Mouse (Mus musculus): ENCODE measurements around the gene Pdpk1.
"Not testable (repeated sequence)": the region's sequence is repeated elsewhere in the genome, so short reads cannot be mapped to it uniquely, and the experiment has no call there.

Gene Pdpk1

GRCm38 (mm10) chr17:24113031-24113430, 37.7 kb downstream of the Pdpk1 start:
- no peak for DNase-seq (ENCODE audit: low read depth, low spot score)

DNA sequence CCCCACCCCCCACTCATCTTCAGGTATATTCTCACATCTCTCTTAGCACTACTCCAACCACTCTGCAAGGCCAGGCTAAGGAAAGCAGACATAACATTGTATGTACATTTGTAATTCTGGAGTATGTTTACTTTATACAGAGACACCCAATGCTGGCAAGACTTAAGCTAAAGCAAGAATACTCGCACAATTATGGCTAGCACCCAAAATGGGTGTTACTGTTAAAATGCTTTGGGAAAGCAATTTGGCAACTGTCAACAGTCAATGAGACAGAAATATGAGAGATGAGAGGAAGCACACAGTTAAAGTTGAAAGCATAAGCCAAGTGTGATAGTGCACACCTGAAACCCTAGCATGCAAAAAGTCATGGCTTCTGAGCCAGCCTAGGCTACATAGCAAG, 39.5 kb downstream of the Pdpk1 start:
- DNase-seq (ENCODE audit: low read depth, low spot score), result no peak

DNA sequence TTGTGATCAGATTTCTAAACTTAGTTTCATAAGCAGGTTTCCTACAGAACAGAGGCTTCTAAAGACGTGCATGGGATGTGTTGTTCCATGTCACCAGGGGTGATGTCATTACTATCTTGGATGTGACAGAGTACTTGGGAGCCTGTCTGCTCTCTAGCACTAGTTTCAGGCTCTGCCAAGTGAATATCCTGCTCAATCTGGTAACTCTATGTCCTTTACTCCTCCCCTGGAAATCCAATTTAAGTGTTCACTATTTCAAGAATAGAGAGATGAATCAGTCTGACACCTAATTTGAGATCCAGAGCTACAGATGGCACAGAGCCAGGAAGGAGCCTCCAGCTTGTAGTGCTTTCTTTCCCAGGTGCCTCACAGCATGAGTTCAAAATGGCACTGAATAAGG, 41.8 kb downstream of the Pdpk1 start:
- DNase-seq (ENCODE audit: low read depth, low spot score), result no peak

DNA sequence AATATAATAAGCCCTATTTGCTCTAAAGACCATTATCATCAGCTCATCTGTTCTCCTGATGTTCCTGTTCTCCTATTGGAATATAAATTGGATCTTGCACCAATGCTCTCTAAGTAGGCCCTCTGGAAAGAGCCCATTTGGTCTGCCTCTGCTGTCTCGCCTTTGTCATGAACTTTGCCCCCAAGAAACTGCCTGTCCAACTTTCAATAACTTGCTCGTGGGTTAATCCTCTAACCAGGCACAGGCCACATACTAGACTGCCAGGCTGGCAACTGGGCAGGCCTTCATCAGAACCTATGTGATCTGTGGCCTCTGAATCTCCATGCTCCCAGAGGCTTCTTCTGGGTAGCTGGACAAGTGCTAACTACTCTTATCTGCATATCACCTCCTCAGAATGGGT, 45.6 kb downstream of the Pdpk1 start:
- DNase-seq (ENCODE audit: low read depth, low spot score), result no peak

GRCm38 (mm10) chr17:24098354-24098753, 52.4 kb downstream of the Pdpk1 start:
- no peak for DNase-seq (ENCODE audit: low read depth, low spot score)

DNA sequence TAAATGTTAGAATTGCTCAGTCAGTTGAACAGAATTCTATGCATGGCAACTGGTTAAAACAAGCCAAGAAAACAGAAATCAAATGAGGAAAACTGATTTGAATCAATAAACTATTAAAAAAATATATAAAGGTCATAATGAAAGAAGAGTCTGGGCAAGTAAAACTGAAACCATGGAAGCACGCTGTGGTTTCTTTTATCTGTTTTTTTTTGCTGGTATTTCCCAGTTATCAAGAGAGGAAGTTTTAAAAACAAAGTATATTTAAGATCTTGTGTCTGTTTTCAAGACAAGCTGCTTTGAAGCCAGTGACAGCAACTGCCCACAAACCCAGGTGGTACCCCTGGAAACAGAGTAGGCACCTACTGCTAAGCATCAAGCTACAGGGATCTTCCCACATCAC, 60.1 kb downstream of the Pdpk1 start:
- no peak for DNase-seq (ENCODE audit: low read depth, low spot score)

GRCm38 (mm10) chr17:24086399-24086798, 64.3 kb downstream of the Pdpk1 start:
- not testable (repeated sequence) for DNase-seq (ENCODE audit: low read depth, low spot score)

DNA sequence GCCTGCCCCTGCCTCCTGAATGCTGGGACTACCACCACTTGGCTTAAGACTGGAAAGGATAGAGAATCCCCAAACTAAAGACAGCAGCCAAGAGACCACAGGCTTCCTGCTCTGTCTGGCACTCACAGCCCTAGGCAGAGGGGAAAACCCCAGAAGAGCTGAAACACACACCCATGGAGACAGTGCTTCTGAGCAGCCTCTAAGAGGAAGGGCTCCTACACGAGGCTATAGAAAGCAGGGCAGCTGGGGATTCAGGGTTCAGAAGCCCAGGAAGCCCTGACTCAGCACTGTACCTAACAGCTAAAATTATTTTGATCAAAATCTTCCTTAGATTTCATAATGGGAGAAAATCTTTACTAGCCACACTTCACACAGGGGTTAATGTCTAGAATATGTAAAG, 66.1 kb downstream of the Pdpk1 start:
- no peak for DNase-seq (ENCODE audit: low read depth, low spot score)

- DNase-seq (ENCODE audit: low read depth, low spot score), result no peak
Observed at GRCm38 (mm10) chr17:24077101-24077500, 73.6 kb downstream of the Pdpk1 start.

GRCm38 (mm10) chr17:24072919-24073696, 77.6 kb downstream of the Pdpk1 start, which contains the start of gene Kctd5:
Kctd5 (minus strand) TSS chr17:24073485.
- peak; percentile 95 for DNase-seq (ENCODE audit: low read depth, low spot score)

GRCm38 (mm10) chr17:24069531-24069930, 81.2 kb downstream of the Pdpk1 start:
- DNase-seq (ENCODE audit: low read depth, low spot score), result no peak

- no peak for DNase-seq (ENCODE audit: low read depth, low spot score)
Observed at GRCm38 (mm10) chr17:24068271-24068670, 82.5 kb downstream of the Pdpk1 start.

- no peak for DNase-seq (ENCODE audit: low read depth, low spot score)
Observed at GRCm38 (mm10) chr17:24062459-24063155, 88.1 kb downstream of the Pdpk1 start.

DNA sequence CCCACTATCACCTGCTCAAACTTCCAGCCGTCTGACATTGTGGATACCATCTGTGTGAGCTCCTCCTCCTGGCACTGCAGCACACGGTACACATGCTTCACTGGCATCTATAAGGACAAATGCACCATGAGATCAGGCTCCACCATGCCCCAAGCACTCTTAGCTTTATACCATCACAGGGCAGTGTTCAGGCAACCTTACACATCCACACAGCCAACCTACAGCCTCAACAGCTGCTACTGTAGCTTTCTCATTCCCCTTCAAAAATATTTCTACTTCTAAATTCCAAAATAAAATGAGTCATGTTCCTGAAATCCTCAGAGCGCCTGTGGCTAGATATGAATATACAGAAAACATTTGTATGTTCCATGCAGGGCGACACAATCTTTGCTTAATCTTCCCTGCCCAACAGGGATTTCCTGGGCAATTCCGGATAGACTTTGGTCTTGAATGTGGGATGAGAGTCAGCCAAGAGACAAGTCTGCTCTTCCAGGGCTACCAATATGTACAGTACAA, 92.9 kb downstream of the Pdpk1 start:
- DNase-seq (ENCODE audit: low read depth, low spot score), result no peak

GRCm38 (mm10) chr17:24056636-24057625, 93.8 kb downstream of the Pdpk1 start:
- no peak for DNase-seq (ENCODE audit: low read depth, low spot score)

DNA sequence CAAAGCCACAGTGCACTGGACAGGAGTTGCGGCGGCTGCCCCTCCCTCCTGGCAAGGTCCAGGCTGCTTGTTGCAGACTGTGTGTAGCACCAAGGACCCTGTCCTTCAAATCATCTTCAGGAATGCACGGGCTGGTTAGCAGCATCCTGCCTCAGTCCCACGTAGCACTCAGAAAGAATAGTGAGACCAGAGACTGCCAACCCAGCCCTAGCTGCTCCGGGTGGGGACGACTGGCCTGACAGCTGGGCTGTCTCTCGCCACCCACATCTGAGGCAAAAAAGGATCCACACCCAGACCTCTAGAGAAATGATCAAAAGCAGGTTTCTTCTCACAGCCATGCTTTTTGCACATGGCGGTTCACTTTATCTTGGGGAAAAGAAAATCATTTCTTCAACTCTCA, 101.7 kb downstream of the Pdpk1 start:
- DNase-seq (ENCODE audit: low read depth, low spot score), result no peak

DNA sequence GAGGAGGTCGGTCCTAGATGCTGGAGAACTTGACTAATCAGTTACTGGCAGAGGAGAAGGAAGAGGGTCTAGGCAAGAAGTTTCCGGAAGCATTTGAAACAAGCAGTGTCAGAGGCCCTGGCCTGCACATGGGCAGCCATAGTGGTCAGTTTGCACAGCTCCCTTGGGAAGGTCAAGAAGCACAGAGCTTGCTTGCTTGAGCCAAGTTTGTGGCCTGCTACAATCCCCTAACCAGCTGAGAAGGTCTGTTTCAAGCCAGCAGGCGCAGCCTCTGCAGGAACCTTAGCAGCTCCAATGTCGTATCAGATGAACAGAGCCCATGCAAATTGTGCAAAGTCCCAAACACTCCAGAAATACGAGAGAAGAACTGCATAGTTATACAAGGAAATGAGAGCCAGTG, 102.7 kb downstream of the Pdpk1 start:
- DNase-seq (ENCODE audit: low read depth, low spot score), result no peak

DNA sequence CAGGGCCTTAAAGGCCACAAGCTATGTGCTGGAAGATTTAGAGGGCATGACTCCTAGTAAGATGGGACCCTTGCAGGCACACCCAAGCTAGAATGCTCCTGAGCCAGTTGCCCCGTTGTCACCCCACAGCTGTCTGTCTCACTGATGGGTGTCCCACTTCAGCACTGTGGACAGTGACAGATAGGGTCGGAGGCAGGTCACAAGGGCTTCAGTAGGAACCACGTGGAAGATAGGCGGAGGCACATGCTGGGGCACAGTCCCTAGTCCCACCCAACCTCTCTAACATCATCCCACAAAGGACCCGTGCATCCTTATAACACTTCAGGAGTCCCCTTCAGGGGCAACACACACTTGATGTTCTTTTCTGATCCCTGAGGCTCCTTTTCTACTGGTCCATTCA, 104.7 kb downstream of the Pdpk1 start:
- DNase-seq (ENCODE audit: low read depth, low spot score), result no peak

DNA sequence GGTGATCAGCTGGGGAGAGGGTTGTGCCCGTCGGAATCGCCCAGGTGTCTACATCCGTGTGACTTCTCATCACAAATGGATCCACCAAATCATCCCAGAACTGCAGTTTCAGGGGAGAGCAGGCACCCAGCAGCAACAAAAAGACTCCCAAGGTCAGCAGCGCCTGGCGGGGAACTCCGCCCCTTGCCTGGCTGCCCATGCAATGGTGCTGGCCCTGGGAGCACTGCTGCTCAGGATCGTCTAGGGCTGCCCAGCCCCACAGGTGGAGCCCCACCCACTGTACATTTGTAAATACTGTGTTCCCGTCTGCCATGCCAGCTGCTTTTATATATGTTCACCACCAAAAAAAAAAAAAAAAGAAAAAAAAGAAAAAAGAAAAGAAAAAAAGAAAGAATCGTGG, 105.1 kb downstream of the Pdpk1 start:
- DNase-seq (ENCODE audit: low read depth, low spot score), result no peak

- DNase-seq (ENCODE audit: low read depth, low spot score), result no peak
Observed at GRCm38 (mm10) chr17:24044482-24044881, 106.2 kb downstream of the Pdpk1 start.

DNA sequence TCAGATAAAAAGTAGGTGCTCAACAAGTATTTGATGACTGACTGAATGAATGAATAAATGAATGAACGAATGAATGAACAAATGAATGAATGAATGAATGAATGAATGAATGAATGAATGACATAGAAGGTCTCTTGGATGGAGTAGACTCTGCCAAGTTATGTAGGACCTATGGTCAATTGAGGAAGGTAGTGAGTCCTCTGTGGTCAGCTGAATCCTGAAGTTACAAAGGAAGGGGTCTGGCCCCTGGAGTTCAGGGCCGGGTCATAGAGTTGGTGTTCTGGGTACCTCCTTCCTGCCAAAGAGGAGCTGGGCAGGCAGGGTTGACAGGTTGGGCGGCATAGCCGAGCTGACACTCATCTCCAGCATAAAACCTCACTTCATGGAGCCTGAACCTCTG, 112.9 kb downstream of the Pdpk1 start, which contains the start of gene Prss27:
Prss27 (plus strand) TSS at position 301 of the 400 bp plus-strand sequence.
- DNase-seq (ENCODE audit: low read depth, low spot score), result no peak

DNA sequence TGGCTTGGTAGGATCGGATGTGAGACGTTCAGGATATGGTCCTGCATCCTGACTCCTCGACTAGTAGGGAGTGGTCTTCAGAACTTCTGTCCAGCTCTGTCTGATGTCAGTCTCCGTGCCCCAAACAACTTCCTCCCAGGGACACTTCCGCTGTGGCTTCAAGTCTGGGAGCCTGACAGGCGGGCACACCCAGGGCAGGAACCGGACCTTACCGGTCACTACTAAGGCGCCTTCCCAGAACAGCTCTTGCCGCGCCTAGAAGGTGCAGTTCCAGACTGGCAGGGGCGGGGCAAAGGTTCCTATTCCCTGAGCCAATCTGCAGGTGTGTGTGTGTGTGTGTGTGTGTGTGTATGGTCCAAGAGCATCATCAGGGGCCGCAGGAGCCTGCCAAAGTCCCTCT, 113.4 kb downstream of the Pdpk1 start:
- no peak for DNase-seq (ENCODE audit: low read depth, low spot score)
